Mouse (Mus musculus) kidney, embryonic 14.5 days (tissue): Measurements from ENCODE around the gene Itgb4. TPM values are rescaled to one million over a fixed set of nuclear protein-coding genes. Genes with fewer than 3 reads are reported as not detected.
A peak's percentile ranks its signal among the peaks of the same experiment; 100 is the strongest.

ENCODE experiments used
- ATAC-seq: fragments of 200-750 bp; cut with Nextera tagmentation; 2 replicates; pipeline ENCODE4 v1.8.0; 2017; ENCODE audit warnings: moderate number of reproducible peaks, mild to moderate bottlenecking, moderate TSS enrichment, moderate library complexity; ENCODE audit not compliant: low FRiP score, low TSS enrichment
- H3K27ac ChIP-seq: fragments of 300-500 bp; sonication (generic); 2 replicates; pipeline ENCODE4 v1.5.1; 2014; ENCODE audit warnings: low read depth, mild to moderate bottlenecking, low read length, moderate library complexity, mixed read lengths
- H3K27me3 ChIP-seq: fragments of 300-500 bp; sonication (generic); 2 replicates; pipeline ENCODE4 v1.6.1; 2014; ENCODE audit warnings: mild to moderate bottlenecking, low read length; ENCODE audit not compliant: control insufficient read depth, insufficient read depth
- H3K36me3 ChIP-seq: fragments of 300-500 bp; sonication (generic); 2 replicates; pipeline ENCODE4 v1.6.1; 2014; ENCODE audit warnings: low read length, mixed read lengths; ENCODE audit not compliant: control insufficient read depth, insufficient read depth
- H3K4me1 ChIP-seq: fragments of 300-500 bp; sonication (generic); 2 replicates; pipeline ENCODE4 v1.6.1; 2014; ENCODE audit warnings: low read length, mixed read lengths; ENCODE audit not compliant: control insufficient read depth, insufficient read depth
- H3K4me2 ChIP-seq: fragments of 300-500 bp; sonication (generic); replicated peaks from 2 replicates; pipeline ENCODE4 v1.6.1; 2014; ENCODE audit warnings: low read depth, mild to moderate bottlenecking, low read length
- H3K4me3 ChIP-seq: fragments of 300-500 bp; sonication (generic); 2 replicates; pipeline ENCODE4 v1.5.1; 2014; ENCODE audit warnings: mild to moderate bottlenecking, low read length
- H3K9ac ChIP-seq: fragments of 300-500 bp; sonication (generic); 2 replicates; pipeline ENCODE4 v1.6.1; 2014; ENCODE audit warnings: low read depth, mild to moderate bottlenecking, low read length, moderate library complexity
- H3K9me3 ChIP-seq: fragments of 300-500 bp; sonication (generic); 2 replicates; pipeline ENCODE4 v1.6.1; 2016; ENCODE audit warnings: low read length; ENCODE audit not compliant: control insufficient read depth
- WGBS: fragments of 180-500 bp; shearing (Covaris S2); extraction: QIAGEN DNeasy Blood & Tissue Kit; methylation state at CpG from one replicate; pipeline ENCODE4 v1.1.7; 2014; 5-methylcytosine and 5-hydroxymethylcytosine counted together
- polyA plus RNA-seq: library from polyadenylated mRNA; unstranded; fragments of >200 nt; fragmentation: Nextera tagmentation; extraction: Ambion mirVana; gene quantifications from 2 replicates; pipeline ENCODE4 v1.2.1, GENCODE M21; 2014

Gene Itgb4
- polyA plus RNA-seq, 1 experiment from 2014 or later: 2.1 TPM

GRCm38 (mm10) chr11:115962651-115963412 is 11.7 kb upstream of the Itgb4 start:
- Histone ChIP-seq H3K36me3 (peaks cover 82% of the 10 kb centered on the region), H3K27ac (no peak overlapping the region), H3K4me1 (no peaks in the 10 kb centered on the region), H3K27me3 (no peaks in the 10 kb centered on the region), H3K9me3 (no peaks in the 10 kb centered on the region), H3K9ac (no peak overlapping the region), H3K4me3 (no peak overlapping the region), H3K4me2 (no peak overlapping the region)
- no peak for ATAC-seq
- 94% methylated on average over 9 of the region's 9 CpGs for WGBS

- H3K36me3 ChIP-seq: peaks cover 68% of the 10 kb centered on the region
- H3K27ac ChIP-seq: no peak overlapping the region
- ATAC-seq: no peak
- no peaks in the 10 kb centered on the region for H3K27me3 ChIP-seq
- H3K9me3 ChIP-seq: no peaks in the 10 kb centered on the region
- 80% methylated on average over 10 of the region's 10 CpGs for WGBS
- no peak overlapping the region for H3K9ac ChIP-seq
- no peak overlapping the region for H3K4me2 ChIP-seq
- H3K4me3 ChIP-seq: no peak overlapping the region
- H3K4me1 ChIP-seq: peaks cover 10% of the 10 kb centered on the region
These were observed 9.4 kb upstream of the Itgb4 start for GRCm38 (mm10) chr11:115964977-115965604.

- Histone ChIP-seq H3K4me2 (no peak overlapping the region), H3K27ac (no peak overlapping the region), H3K4me1 (peaks cover 20% of the 10 kb centered on the region), H3K27me3 (peaks cover 3% of the 10 kb centered on the region; the same call in 1 of the 2 replicates), H3K9me3 (no peaks in the 10 kb centered on the region), H3K9ac (no peak overlapping the region), H3K36me3 (peaks cover 32% of the 10 kb centered on the region), H3K4me3 (no peak overlapping the region)
- WGBS: 64% methylated on average over 5 of the region's 5 CpGs
- no peak for ATAC-seq
These were observed 5.6 kb upstream of the Itgb4 start for GRCm38 (mm10) chr11:115968731-115969405.

- H3K36me3 ChIP-seq: peaks cover 19% of the 10 kb centered on the region
- no peak overlapping the region; the same call in 1 of the 2 replicates for H3K4me2 ChIP-seq
- WGBS: 35% methylated on average over 15 of the region's 15 CpGs
- peaks cover 16% of the 10 kb centered on the region for H3K27me3 ChIP-seq
- peaks cover 20% of the 10 kb centered on the region for H3K4me1 ChIP-seq
- no peaks in the 10 kb centered on the region for H3K9me3 ChIP-seq
- peak overlapping the region; percentile 48; the same call in 1 of the 2 replicates for H3K27ac ChIP-seq
- no peak overlapping the region for H3K4me3 ChIP-seq
- H3K9ac ChIP-seq: no peak overlapping the region
- ATAC-seq: peak; percentile 30; the same call in 1 of the 2 replicates
These were observed 4.4 kb upstream of the Itgb4 start for GRCm38 (mm10) chr11:115970006-115970673.

GRCm38 (mm10) chr11:115971016-115971415 is 3.5 kb upstream of the Itgb4 start:
- ATAC-seq: peak; percentile 14; the same call in 1 of the 2 replicates
- no peak overlapping the region for H3K4me2 ChIP-seq
- H3K4me3 ChIP-seq: no peak overlapping the region
- no peak overlapping the region for H3K9ac ChIP-seq
- no peak overlapping the region for H3K27ac ChIP-seq
- peaks cover 11% of the 10 kb centered on the region for H3K36me3 ChIP-seq
- H3K9me3 ChIP-seq: no peaks in the 10 kb centered on the region
- H3K27me3 ChIP-seq: peaks cover 23% of the 10 kb centered on the region
- 65% methylated on average over 6 of the region's 6 CpGs for WGBS
- H3K4me1 ChIP-seq: peaks cover 20% of the 10 kb centered on the region

- Histone ChIP-seq H3K36me3 (no peaks in the 10 kb centered on the region), H3K4me3 (peak overlapping the region; percentile 47), H3K27ac (no peak overlapping the region), H3K4me2 (peak overlapping the region; percentile 85), H3K9me3 (no peaks in the 10 kb centered on the region), H3K27me3 (peaks cover 23% of the 10 kb centered on the region), H3K4me1 (peaks cover 11% of the 10 kb centered on the region), H3K9ac (peak overlapping the region; percentile 54)
- ATAC-seq: no peak
- 1% methylated on average over 18 of the region's 18 CpGs for WGBS
These were observed 543 bp downstream of the Itgb4 start for GRCm38 (mm10) chr11:115975083-115975420.

- Histone ChIP-seq H3K4me2 (peak overlapping the region; percentile 85), H3K4me3 (peak overlapping the region; percentile 47; the same call in 1 of the 2 replicates), H3K36me3 (no peaks in the 10 kb centered on the region), H3K9me3 (no peaks in the 10 kb centered on the region), H3K4me1 (peaks cover 6% of the 10 kb centered on the region), H3K27me3 (peaks cover 23% of the 10 kb centered on the region), H3K9ac (peak overlapping the region; percentile 54; the same call in 1 of the 2 replicates), H3K27ac (no peak overlapping the region)
- no peak for ATAC-seq
- 41% methylated on average over 12 of the region's 12 CpGs for WGBS
These were observed 1.0 kb downstream of the Itgb4 start for GRCm38 (mm10) chr11:115975544-115975943.

- Histone ChIP-seq H3K4me3 (no peak overlapping the region), H3K27ac (no peak overlapping the region), H3K4me2 (no peak overlapping the region), H3K36me3 (no peaks in the 10 kb centered on the region), H3K27me3 (no peaks in the 10 kb centered on the region), H3K9me3 (no peaks in the 10 kb centered on the region), H3K9ac (no peak overlapping the region), H3K4me1 (no peaks in the 10 kb centered on the region)
- 89% methylated on average over 15 of the region's 15 CpGs for WGBS
- ATAC-seq: no peak
These were observed 8.0 kb downstream of the Itgb4 start for GRCm38 (mm10) chr11:115982472-115982871.
